Mouse (Mus musculus) frontal cortex, postnatal 36 days (tissue): Measurements from ENCODE around the gene Uts2.
"Not testable (repeated sequence)": the region's sequence is repeated elsewhere in the genome, so short reads cannot be mapped to it uniquely, and the experiment has no call there.

Source experiments
- DNase-seq, 2 experiments: peaks; one replicate each; pipeline ENCODE4 v3.0.0; 2022; ENCODE audit warnings: low spot score in 2 of 2

Uts2 gene

DNA sequence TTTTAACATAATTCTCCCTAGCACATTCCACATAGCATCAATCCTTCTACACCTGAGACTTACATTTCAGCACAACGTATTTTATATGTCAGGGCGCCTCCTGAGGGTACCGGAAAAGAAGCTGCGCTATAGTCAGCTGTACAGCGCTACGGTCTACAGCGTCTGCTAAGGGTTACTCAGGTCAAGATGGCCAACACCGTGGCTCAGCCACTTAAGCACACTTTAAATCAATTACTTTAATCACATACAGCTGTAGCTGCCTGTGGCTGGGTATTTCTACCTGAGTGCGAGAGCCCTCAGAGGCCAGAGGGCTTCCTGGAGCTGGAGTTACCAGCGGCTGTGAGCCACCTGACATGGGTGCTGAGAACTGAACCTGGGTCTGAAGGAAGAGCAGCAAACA, 19.0 kb downstream of the Uts2 start:
- DNase-seq, result no peak

DNA sequence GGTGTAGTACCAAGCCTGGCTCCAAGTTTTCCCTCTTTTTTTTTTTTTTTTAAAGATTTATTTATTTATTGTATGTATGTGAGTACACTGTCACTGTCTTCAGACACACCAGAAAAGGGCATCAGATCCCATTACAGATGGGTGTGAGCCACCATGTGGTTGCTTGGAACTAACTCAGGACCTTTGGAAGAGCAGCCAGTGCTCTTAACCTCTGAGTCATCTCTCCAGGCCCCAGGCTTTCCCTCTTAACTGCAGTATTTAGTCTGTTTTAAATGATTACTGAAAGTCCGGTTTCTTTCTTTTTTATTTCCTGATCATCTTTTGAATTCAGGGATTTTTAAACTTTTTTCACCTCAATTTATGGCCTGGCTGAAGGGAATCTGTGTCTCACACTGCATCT, 20.5 kb downstream of the Uts2 start:
- DNase-seq, result not testable (repeated sequence)

DNA sequence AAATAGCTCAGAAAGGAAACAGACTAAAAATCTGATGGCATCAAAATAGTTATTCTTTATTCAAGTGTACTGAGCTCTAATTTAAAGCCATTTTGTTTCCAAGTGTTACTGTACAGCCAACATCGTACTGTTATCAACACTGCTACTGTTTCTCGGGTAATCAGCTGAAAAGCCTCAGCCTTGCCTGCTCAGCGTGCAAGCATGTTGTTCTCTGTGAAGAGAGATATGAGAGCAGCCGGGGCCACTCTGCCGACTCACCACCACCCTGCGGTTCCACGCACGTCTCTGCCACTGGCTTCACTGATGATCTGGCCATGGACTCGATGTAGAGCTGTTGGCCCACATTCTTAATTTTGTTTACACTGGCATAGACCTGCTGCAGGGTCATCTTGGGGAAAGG, 27.3 kb downstream of the Uts2 start:
- DNase-seq, result no peak

DNA sequence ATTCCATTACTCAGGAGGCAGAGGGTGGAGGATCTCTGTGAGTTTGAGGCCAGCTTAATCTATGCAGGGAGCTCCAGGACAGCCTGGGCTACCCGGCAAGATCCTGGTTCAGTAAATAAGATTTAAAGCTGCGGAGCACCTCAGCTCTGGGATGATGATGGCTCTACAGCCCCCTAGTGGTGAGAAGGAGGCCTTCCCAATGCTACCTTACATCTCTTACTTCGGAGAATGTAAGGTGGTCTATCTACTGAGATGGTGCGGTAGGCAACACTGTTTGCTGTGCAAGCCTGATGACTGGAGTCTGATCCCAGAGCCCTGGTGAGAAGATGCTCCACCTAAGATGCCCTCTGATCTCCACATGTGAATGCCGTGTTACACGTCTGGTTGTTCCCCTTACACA, 30.1 kb downstream of the Uts2 start:
- peak in 1 of 2 experiments; percentile 5 for DNase-seq

DNA sequence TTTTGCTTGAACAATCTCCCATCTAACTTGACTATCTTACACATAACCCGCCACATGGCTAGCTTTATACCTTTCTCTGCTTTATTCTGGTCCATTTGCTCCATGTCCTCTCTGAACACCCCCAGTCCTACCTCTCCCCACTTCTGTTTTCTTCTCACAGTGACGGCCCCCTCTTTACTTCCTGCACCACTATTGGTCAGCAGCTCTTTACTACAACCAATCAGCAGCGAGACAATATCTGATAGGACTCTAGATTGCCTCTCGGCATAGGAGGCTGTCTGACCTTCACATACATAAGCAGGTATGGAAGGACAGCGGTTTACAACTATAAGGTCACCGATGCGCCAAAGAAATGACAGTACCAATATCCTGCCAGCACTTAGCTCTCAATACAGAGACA, 39.6 kb downstream of the Uts2 start:
- DNase-seq, result no peak

DNA sequence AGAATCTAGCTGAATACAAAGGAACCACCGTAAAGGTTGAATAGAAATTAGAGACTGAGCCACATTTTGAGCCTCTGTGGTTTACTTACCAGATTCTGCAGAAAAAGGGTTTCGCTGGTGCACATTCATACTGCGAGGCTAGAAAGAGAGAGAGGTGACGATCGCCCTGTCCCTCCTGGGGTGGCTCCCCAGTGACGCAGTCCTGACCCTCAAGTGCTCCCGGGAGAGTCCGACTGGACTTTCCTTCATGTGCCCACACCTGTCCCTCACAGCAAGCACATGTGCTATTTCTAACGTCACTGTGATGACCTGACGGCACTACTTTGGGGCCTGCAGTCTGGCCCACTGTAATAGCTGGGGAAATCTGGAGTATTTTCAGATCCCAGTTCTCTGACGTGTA, 40.9 kb downstream of the Uts2 start:
- DNase-seq, result no peak

DNA sequence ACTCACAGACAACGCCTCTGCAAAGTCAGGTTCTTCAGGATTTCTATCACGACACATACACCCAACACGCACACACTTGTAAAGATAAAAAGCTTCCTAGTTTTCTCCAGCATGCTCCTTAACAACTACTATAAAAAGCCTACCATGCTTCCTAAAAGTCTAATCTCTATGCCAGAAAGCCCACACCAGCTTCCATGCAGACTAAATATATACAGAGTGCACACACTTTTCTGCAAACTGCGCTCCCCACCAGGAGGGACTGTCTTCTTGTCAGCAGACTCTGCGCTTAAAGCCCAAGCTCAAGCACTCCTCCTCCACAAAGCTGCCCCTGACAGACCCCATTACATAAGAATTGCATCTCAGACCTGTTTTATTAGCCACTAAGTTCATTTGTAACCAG, 44.6 kb downstream of the Uts2 start:
- DNase-seq, result peak; percentile 34 to 66

DNA sequence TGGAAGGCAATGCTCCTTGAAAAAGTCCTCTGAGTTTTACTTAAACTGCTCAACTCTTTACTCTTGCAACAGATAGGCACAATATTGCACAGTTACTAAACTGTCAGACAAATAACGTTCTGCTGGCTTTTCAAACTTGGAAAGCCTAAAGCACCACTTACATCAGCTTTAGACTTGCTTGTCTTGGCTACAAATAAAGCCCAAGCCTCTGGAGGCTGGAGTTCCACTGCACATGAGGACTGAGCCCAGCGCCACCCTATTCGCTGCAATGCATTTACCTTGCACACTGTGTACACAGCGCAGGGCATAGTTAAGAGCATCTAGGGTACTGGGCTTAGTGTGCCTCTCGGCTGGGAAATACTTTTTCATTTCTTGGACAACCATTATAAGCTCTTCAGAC, 46.4 kb downstream of the Uts2 start:
- DNase-seq, result peak in 1 of 2 experiments; percentile 18

DNA sequence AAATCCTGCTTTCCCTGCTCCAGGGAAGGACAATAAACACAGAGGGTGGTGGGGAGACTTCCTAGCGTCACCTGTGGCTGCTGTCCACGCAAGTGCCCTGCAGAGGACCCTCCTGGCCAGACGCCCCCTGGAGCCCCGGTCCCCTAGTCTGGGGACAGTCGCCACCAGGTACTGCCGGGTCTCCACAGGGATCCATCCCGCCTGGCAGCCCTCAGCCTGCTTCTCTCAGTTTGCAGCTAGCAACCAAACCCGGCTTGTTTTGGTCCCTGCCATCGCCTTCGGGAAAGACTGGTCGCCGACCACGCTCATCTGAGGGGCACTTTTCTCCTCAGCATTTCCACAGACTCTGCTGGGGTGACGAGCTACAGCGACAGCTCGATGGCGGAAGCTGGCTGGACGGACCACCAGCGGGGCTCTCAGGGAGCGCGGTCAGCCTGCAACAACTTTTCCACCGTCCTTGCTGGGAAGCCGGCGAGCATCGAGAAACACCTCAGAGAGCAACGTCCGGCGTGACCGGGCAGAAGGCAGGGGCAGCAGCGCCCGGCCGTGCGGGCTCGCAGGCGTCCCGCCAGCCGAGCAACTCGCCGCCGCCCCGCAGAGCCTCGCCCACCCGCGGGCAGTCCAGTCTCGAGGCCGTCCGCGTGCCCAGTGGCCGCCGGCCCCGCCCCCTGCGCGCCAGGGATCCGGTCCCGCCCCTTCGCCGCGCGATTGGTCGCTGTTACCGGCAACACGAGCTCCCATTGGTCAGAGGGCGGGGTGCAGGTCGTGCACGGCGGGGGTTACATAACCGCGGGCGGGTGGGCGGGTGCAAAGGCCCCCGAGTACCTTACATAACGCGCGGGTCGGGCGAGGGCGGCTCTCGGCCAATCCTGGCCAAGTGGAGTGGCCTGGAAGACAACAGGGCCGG, 47.4 kb downstream of the Uts2 start, which contains the start of gene Per3:
Gene Per3 (minus strand): TSS at position 629 of the 907 bp plus-strand sequence.
- DNase-seq, result peak; percentile 97 to 98

DNA sequence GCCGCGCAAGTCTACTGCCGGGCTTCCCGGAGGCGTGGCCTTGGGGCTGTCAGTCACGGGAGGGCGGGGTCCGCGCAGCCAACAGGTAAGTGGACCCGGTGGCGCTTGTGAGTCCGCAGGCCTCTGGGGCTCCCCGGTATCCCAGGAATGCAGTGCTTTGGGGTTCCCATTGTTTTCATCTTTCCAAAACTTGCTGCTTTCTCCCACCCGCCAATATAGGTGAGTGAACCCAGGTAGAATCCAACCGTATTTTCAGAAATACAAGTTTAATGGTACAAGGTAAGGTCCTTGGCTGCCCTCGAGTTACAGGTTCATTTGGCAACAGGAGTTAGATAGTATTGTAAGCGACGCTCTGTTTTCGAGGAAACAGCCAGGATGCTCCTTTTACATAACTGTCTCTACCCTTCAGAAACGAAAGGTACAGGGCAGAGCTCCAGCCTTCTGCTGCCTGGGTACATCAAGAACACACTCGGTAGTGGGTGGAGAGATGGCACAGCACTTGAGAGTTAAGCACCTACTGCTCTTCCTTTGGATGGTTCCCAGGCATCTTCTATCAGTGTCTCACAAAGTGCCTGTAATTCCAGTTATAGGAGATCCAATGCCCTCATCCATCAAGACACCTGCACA, 48.2 kb downstream of the Uts2 start:
- DNase-seq, result peak; percentile 40 to 58

DNA sequence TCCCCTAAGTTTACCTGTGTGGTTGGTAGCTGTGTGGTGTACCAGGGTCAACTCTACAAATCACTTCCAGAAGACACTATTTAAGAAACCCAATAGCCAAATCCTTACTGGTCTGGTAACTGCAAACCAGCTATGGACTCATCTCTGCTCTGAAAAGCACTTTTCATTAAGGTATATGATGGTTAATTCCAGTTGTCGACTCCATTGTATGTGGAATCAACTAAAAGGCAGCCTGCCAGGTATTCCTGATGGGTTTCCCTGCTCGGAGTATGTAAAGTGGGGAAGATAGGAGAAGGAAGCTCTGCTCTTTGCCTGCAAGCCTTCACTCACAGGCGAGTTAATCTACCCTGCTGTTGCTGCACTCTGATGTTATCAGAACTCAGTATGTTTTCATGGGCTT, 49.6 kb downstream of the Uts2 start:
- DNase-seq, result no peak

DNA sequence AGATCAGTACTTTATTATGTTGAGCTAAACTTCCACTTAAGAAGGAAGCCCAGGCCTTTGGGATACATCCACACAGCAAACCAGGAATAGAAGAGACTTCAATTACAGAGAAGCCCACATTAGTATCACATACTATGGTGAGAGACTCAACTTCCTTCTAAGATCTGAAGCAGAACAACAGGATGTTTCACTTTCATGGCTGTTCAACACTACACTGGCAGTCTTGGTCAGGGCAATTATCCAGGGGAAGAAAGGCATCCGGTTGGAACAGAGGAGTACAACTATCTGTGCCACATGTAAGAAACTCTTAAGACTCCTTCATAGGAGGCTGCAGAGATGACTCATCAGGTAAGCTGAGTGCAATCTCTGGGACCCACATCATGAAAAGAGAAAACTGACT, 54.3 kb downstream of the Uts2 start:
- no peak for DNase-seq
